Mouse (Mus musculus): ENCODE data around the gene Orc5. TPM values are rescaled to one million over a fixed set of nuclear protein-coding genes. Genes with fewer than 3 reads are reported as not detected.

The Orc5 gene
- polyA plus RNA-seq, 1 experiment from 2014 or later: 51.2 TPM

GRCm38 (mm10) chr5:22452871-22453661 lies 97.2 kb downstream of the Orc5 start:
- DNase-seq (ENCODE audit: low spot score): no peak
- WGBS: 86% methylated on average over 15 of the region's 15 CpGs
- Histone ChIP-seq H3K36me3 (no peaks in the 10 kb centered on the region), H3K4me1 (no peaks in the 10 kb centered on the region), H3K9me3 (replicated peaks) (no peaks in the 10 kb centered on the region), H3K4me3 (no peak overlapping the region), H3K27me3 (ENCODE audit: low read depth, poor library complexity, severe bottlenecking) (no peaks in the 10 kb centered on the region), H3K27ac (no peak overlapping the region)

- H3K4me1 ChIP-seq: no peaks in the 10 kb centered on the region
- 92% methylated on average over 9 of the region's 9 CpGs for WGBS
- H3K27me3 ChIP-seq (ENCODE audit: low read depth, poor library complexity, severe bottlenecking): no peaks in the 10 kb centered on the region
- H3K9me3 ChIP-seq (replicated peaks): no peaks in the 10 kb centered on the region
- no peak overlapping the region for H3K27ac ChIP-seq
- no peaks in the 10 kb centered on the region for H3K36me3 ChIP-seq
- no peak for DNase-seq (ENCODE audit: low spot score)
- no peak overlapping the region for H3K4me3 ChIP-seq
Observed at GRCm38 (mm10) chr5:22452452-22452851, 97.8 kb downstream of the Orc5 start.

DNA sequence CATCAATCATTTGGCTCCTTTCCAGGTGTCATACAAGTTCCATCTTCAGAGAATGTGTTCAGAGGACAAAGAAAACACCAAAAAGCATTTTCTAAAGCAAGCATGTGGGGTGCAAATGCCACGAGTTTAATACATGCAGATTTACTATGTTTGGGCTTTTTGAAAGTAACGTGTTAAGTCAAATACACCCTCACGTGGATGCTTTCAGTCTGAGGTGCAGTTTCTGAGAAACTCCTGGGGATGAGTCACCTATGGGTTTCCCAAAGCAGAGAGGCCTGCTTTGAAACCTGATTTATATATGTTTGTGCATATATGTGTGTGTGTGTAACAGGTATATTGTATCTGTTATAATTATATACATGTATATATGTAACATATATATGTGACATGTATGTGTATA lies 98.5 kb downstream of the Orc5 start:
- H3K27me3 ChIP-seq (ENCODE audit: low read depth, poor library complexity, severe bottlenecking): no peaks in the 10 kb centered on the region
- H3K27ac ChIP-seq: no peak overlapping the region
- no peak overlapping the region for H3K4me3 ChIP-seq
- H3K9me3 ChIP-seq (replicated peaks): no peaks in the 10 kb centered on the region
- no peak for DNase-seq (ENCODE audit: low spot score)
- WGBS: 77% methylated on average over 3 of the region's 3 CpGs
- H3K4me1 ChIP-seq: no peaks in the 10 kb centered on the region
- H3K36me3 ChIP-seq: no peaks in the 10 kb centered on the region

GRCm38 (mm10) chr5:22449492-22449891 lies 100.7 kb downstream of the Orc5 start:
- Histone ChIP-seq H3K27ac (no peak overlapping the region), H3K4me1 (no peaks in the 10 kb centered on the region)
- WGBS: 72% methylated on average over 3 of the region's 3 CpGs

More at GRCm38 (mm10) chr5:22449492-22449891, 100.7 kb downstream of the Orc5 start:
- no peaks in the 10 kb centered on the region for H3K27me3 ChIP-seq (ENCODE audit: low read depth, poor library complexity, severe bottlenecking)
- H3K9me3 ChIP-seq (replicated peaks): no peaks in the 10 kb centered on the region
- H3K4me3 ChIP-seq: no peak overlapping the region
- H3K36me3 ChIP-seq: no peaks in the 10 kb centered on the region
- no peak for DNase-seq (ENCODE audit: low spot score)

Other genes with a start within 250 kb of the Orc5 start
- gene Reln, start 205.7 kb downstream of the Orc5 start, polyA plus RNA-seq (2016; fragmentation: Nextera tagmentation; extraction: Ambion mirVana): 0.71 and 1.2 TPM in 2 replicates
- gene Lhfpl3, start 195.6 kb upstream of the Orc5 start, polyA plus RNA-seq (2016; fragmentation: Nextera tagmentation; extraction: Ambion mirVana): 0.18 and 0.44 TPM in 2 replicates

All from limb, embryonic 10.5 days (tissue).